Mouse (Mus musculus): ENCODE measurements around the gene Fam240b.
"Not testable (repeated sequence)": the region's sequence is repeated elsewhere in the genome, so short reads cannot be mapped to it uniquely, and the experiment has no call there.

Gene Fam240b

GRCm38 (mm10) chr13:64497692-64498091 is at the start of gene Fam240b:
Gene Fam240b (minus strand): TSS chr13:64497792.
- no peak for DNase-seq

GRCm38 (mm10) chr13:64530139-64530538 is 32.5 kb upstream of the Fam240b start:
- DNase-seq = no peak

- DNase-seq = peak; percentile 2
Observed at GRCm38 (mm10) chr13:64526515-64527285, 29.1 kb upstream of the Fam240b start.

- DNase-seq = no peak
Observed at GRCm38 (mm10) chr13:64514247-64514646, 16.7 kb upstream of the Fam240b start.

GRCm38 (mm10) chr13:64511616-64512015 is 14.0 kb upstream of the Fam240b start:
- no peak for DNase-seq

- no peak for DNase-seq
Observed at GRCm38 (mm10) chr13:64507361-64507760, 9.8 kb upstream of the Fam240b start.

GRCm38 (mm10) chr13:64502833-64503232 is 5.2 kb upstream of the Fam240b start:
- DNase-seq = no peak

GRCm38 (mm10) chr13:64493586-64493985 is 4.0 kb downstream of the Fam240b start:
- DNase-seq = no peak

GRCm38 (mm10) chr13:64489886-64490285 is 7.7 kb downstream of the Fam240b start:
- no peak for DNase-seq

GRCm38 (mm10) chr13:64479960-64480359 is 17.6 kb downstream of the Fam240b start:
- no peak for DNase-seq

- no peak for DNase-seq
Observed at GRCm38 (mm10) chr13:64477968-64478367, 19.6 kb downstream of the Fam240b start.

GRCm38 (mm10) chr13:64467886-64468285 is 29.7 kb downstream of the Fam240b start:
- DNase-seq = no peak

GRCm38 (mm10) chr13:64465166-64465565 is 32.4 kb downstream of the Fam240b start:
- DNase-seq = peak; percentile 34

- no peak for DNase-seq
Observed at GRCm38 (mm10) chr13:64462581-64462980, 35.0 kb downstream of the Fam240b start.

- DNase-seq = peak; percentile 63
Observed at GRCm38 (mm10) chr13:64458181-64458580, 39.4 kb downstream of the Fam240b start.

GRCm38 (mm10) chr13:64457225-64457978 is 40.2 kb downstream of the Fam240b start:
- DNase-seq = not testable (repeated sequence)

GRCm38 (mm10) chr13:64450001-64450794 is 47.4 kb downstream of the Fam240b start:
- no peak for DNase-seq

- no peak for DNase-seq
Observed at GRCm38 (mm10) chr13:64448729-64449128, 48.9 kb downstream of the Fam240b start.

GRCm38 (mm10) chr13:64447947-64448346 is 49.6 kb downstream of the Fam240b start:
- DNase-seq = no peak

- no peak for DNase-seq
Observed at GRCm38 (mm10) chr13:64445254-64445920, 52.2 kb downstream of the Fam240b start.

- peak; percentile 64 for DNase-seq
Observed at GRCm38 (mm10) chr13:64443263-64443894, 54.2 kb downstream of the Fam240b start.

- no peak for DNase-seq
Observed at GRCm38 (mm10) chr13:64440592-64440991, 57.0 kb downstream of the Fam240b start.

Data from cerebellum, adult 9-10 months (tissue).